Mouse (Mus musculus) heart, adult 8-10 months (tissue): Measurements from ENCODE around the gene Lpin3. TPM values are rescaled to one million over a fixed set of nuclear protein-coding genes. Genes with fewer than 3 reads are reported as not detected.

Experiments used
- DNase-seq: peaks from one replicate; pipeline ENCODE4 v3.0.0; 2022; ENCODE audit warnings: low spot score
- total RNA-seq, 4 experiments: library from RNA; stranded (reverse); gene quantifications; 2 replicates each; pipeline ENCODE4 v1.2.4; 2022

Gene Lpin3
- total RNA-seq, 4 experiments from 2014 or later, result 3.6 to 6.6 (median 4.9) TPM

- DNase-seq, result no peak
Measured at GRCm38 (mm10) chr2:160933890-160934289, 53.4 kb downstream of the Lpin3 start.

GRCm38 (mm10) chr2:160934451-160934850, 54.0 kb downstream of the Lpin3 start:
- no peak for DNase-seq

- no peak for DNase-seq
Measured at GRCm38 (mm10) chr2:160940930-160941709, 60.6 kb downstream of the Lpin3 start.

GRCm38 (mm10) chr2:160942443-160942842, 62.0 kb downstream of the Lpin3 start:
- DNase-seq, result no peak

GRCm38 (mm10) chr2:160951595-160951994, 71.1 kb downstream of the Lpin3 start:
- DNase-seq, result no peak

- no peak for DNase-seq
Measured at GRCm38 (mm10) chr2:160953131-160953873, 72.8 kb downstream of the Lpin3 start.

GRCm38 (mm10) chr2:160954541-160954940, 74.1 kb downstream of the Lpin3 start:
- no peak for DNase-seq

GRCm38 (mm10) chr2:160955331-160955730, 74.9 kb downstream of the Lpin3 start:
- DNase-seq, result peak; percentile 37

Other genes with a start within 250 kb of the Lpin3 start
- 10 to 100 TPM; 39.8 to 46.9 (median 43.0) TPM for gene Top1, start 234.8 kb upstream of the Lpin3 start, total RNA-seq
- gene Plcg1, start 149.4 kb upstream of the Lpin3 start, total RNA-seq, result 10 to 100 TPM; 44.8 to 66.1 (median 52.9) TPM
- 10 to 100 TPM; 32.2 to 35.5 (median 33.1) TPM for gene Zhx3, start 7.7 kb upstream of the Lpin3 start, total RNA-seq
- gene Emilin3, start 31.7 kb downstream of the Lpin3 start, total RNA-seq, result 1 to 10 TPM in 3 of 4 experiments, under 1 TPM in 1; 0.57 to 3.0 (median 1.9) TPM
- gene Chd6, start 228.4 kb downstream of the Lpin3 start, total RNA-seq, result 10 to 100 TPM; 31.5 to 62.5 (median 46.7) TPM